Mouse (Mus musculus): ENCODE data around the gene Rras. TPM values are rescaled to one million over a fixed set of nuclear protein-coding genes. Genes with fewer than 3 reads are reported as not detected.
"Not testable (repeated sequence)": the region's sequence is repeated elsewhere in the genome, so short reads cannot be mapped to it uniquely, and the experiment has no call there.

The Rras gene
- total RNA-seq, 2 experiments from 2014 or later: 71.6 to 75.7 TPM

- peak; percentile 56 to 75 for DNase-seq
- intact Hi-C loops (cut with DNase I): loop anchor here (2.0 kb wide), 1 partner anchor 16 kb away; no protein-coding TSS in a partner anchor
Measured at GRCm38 (mm10) chr7:44998501-44998955, 19.2 kb upstream of the Rras start, which contains the start of gene Bcl2l12. Gene Bcl2l12 (minus strand): TSS chr7:44998712.

- intact Hi-C loops (cut with DNase I): loop anchor here (2.0 kb wide), 1 partner anchor 15 kb away; no protein-coding TSS in a partner anchor
- DNase-seq: peak in 1 of 2 experiments; percentile 33
Measured at GRCm38 (mm10) chr7:44999753-45000152, 18.0 kb upstream of the Rras start.

DNA sequence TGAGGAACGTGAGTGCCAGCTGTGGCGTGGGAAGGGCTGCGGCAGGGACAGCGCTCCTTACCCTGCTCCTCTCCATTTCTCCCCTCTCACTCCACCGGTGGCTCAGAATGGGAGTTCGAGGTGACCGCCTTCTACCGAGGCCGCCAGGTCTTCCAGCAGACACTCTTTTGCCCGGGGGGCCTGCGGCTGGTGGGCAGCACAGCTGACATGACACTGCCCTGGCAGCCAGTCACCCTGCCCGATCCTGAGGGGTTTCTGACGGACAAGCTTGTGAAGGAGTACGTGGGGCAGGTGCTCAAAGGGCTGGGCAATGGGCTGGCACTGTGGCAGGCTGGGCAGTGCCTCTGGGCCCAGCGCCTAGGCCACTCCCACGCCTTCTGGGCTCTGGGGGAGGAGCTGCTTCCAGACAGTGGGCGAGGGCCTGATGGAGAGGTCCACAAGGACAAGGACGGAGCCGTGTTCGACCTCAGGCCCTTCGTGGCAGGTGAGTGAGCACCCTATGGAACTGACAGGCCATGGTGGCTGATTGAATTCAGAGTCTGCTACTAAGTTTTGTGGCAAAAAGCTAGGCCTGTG is 17.1 kb upstream of the Rras start:
- intact Hi-C loops (cut with DNase I): no loop called here
- no peak for DNase-seq

GRCm38 (mm10) chr7:45002440-45002839 is 15.3 kb upstream of the Rras start:
- DNase-seq: no peak
- intact Hi-C loops (cut with DNase I): no loop called here

GRCm38 (mm10) chr7:45004546-45004945 is 13.2 kb upstream of the Rras start:
- no peak for DNase-seq
- intact Hi-C loops (cut with DNase I): no loop called here

DNA sequence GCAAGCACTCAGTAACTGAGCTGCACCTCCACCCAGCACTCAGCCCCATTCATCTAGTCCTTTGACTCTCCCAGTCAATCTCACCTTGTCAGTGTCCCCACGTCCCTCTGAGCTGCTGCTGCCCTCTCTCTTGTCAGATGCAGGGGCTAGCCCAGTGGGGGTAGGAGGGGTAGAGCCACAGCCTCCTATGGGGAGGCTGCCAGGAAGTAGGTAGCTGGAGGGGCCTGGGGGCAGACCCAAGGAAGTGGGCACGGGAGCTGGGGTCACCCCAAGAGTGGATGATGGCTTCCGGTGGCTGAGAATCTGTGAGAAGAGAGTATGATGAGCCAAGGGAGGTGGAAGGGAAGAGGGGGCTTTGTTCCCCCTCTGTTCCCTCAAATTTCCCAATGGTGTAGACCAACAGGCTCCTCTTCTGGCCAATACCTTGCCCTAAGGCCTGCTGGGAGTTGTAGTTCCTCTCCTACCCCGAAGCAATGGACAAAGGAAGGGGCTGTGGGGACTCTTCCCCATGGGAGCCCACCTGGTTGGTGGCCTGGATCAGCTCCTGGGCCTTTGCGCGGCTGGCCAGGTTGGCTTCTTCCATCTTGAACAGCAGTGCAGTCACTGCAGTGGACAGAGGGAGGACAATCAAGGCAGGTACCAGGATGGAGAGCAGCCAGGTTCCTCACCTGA is 12.3 kb upstream of the Rras start:
- intact Hi-C loops (cut with DNase I): no loop called here

DNA sequence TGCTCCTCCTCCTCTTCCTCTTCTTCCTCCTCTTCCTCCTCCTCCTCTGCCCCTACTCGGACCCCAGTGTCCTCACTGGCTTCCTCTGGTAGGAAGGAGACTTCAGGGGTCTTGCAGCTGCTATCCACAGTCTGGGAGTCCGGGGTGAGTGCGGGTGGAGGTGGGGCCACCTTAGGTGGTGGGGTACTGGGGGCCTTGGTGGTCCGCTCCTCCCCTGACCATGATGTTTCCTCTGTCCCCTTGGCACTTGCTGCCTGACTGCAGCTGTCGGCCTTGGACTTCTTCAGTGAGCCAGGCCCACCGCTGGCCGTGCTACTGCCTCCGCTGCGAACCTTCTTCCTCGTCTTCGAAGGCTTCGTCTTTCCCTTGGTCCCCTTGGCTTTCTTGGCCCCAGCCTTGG is 11.3 kb upstream of the Rras start:
- intact Hi-C loops (cut with DNase I): no loop called here
- no peak for DNase-seq

More for the DNA sequence above, 12.3 kb upstream of the Rras start:
- no peak for DNase-seq

DNA sequence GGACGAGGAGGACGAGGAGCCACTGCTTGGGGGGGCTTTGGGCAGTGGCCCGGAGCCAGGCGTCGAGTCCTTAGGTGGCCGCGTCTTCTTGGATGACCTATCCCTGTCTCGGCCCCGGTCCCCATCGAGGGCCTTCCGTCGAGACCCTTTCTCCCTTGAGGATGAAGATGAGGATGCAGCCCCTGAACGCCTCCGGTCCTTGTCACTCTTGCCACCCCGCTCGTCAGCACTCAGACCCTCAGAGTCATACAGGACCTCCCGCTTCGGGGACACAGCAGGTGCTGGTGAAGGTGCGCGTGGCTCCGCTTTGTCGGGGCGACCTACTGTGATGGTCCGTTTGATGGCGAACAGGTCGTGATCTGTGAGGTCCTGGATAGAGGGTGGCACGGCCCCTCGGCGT is 10.6 kb upstream of the Rras start:
- intact Hi-C loops (cut with DNase I): no loop called here
- no peak for DNase-seq

DNA sequence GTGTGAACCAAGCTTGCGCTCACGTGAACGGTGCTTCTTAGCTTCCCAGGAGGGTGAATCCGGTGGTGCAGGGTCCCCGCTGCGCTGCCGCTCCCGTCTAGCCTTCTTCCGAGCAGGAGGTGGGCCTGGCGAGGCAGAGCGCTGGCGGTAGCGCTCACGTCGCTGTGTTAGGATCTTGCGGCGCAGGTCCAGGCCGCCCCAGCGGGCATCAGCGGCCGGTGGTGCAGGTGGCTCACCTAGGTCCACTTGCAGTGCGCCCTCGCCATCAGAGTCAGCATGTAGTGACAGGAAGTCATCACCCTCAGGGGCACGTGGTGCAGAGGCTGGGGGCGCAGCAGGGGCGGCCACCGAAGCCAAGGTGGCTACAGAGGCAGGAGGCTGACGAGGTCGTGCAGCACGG is 9.9 kb upstream of the Rras start:
- no peak for DNase-seq
- intact Hi-C loops (cut with DNase I): no loop called here

- no peak for DNase-seq
- intact Hi-C loops (cut with DNase I): no loop called here
Measured at GRCm38 (mm10) chr7:45008411-45008810, 9.3 kb upstream of the Rras start.

DNA sequence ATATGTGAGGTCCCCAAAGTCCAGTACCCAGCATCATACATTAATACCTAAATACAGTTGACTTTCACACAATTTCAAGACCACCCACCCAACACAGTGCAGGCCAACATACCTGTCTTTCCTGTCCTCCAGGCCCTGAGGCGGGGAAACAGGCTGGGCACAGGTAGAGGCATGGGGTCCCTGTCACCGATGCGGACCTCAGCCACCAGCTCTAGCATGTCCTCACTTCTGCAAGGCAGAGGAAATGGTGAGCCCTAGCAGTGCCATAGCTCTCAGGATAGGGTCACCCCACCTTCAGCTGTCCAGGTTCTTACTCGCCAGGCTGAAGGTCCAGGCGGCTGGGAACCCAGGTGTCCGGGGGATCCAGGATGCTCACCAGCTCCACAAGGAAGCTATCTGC is 5.8 kb upstream of the Rras start:
- no peak for DNase-seq
- intact Hi-C loops (cut with DNase I): no loop called here

GRCm38 (mm10) chr7:45012824-45013223 is 4.9 kb upstream of the Rras start:
- DNase-seq: no peak
- intact Hi-C loops (cut with DNase I): no loop called here

- DNase-seq: no peak
- intact Hi-C loops (cut with DNase I): loop anchor here (2.0 kb wide), 1 partner anchor 15 kb away; the partner anchor contains the start of gene Bcl2l12
Measured at GRCm38 (mm10) chr7:45013366-45014095, 4.2 kb upstream of the Rras start.

GRCm38 (mm10) chr7:45014096-45014451 is 3.7 kb upstream of the Rras start:
- no peak for DNase-seq
- intact Hi-C loops (cut with DNase I): loop anchor here (2.0 kb wide), 1 partner anchor 15 kb away; the partner anchor contains the start of gene Bcl2l12

- intact Hi-C loops (cut with DNase I): loop anchor here (2.0 kb wide), 1 partner anchor 17 kb away; the partner anchor contains the start of gene Bcl2l12
- peak in 1 of 2 experiments; percentile 41 for DNase-seq
Measured at GRCm38 (mm10) chr7:45015344-45015956, 2.3 kb upstream of the Rras start.

GRCm38 (mm10) chr7:45015957-45016612 is 1.7 kb upstream of the Rras start, which contains the start of gene Scaf1:
Gene Scaf1 (minus strand): TSS chr7:45016363.
- peak; percentile 100 for DNase-seq
- intact Hi-C loops (cut with DNase I): loop anchor here (1.0 to 2.0 kb wide), 2 partner anchors 17 to 30 kb away; partner anchors contain the start of genes Bcl2l12 and Prmt1

DNA sequence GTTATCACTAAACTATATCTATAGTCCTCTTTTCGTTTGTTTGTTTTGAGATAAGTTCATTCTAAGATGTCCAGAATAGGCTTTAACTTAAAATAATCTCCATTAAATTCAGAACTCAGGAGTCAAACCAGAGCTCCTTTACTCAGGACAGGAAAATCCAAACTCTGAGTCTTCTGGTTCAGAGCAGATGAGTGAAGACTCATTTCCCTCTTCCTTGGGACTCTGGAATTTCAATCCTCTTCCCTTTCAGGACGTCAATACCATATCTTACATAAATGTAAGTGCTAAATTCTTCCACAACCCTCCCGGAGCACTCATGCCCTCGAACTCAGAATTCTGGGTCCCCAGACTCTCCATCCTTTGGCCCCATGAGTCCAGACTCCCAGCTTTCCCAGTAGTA is 1.0 kb upstream of the Rras start:
- intact Hi-C loops (cut with DNase I): loop anchor here (1.0 kb wide), 1 partner anchor 30 kb away; the partner anchor contains the start of gene Prmt1
- no peak for DNase-seq

DNA sequence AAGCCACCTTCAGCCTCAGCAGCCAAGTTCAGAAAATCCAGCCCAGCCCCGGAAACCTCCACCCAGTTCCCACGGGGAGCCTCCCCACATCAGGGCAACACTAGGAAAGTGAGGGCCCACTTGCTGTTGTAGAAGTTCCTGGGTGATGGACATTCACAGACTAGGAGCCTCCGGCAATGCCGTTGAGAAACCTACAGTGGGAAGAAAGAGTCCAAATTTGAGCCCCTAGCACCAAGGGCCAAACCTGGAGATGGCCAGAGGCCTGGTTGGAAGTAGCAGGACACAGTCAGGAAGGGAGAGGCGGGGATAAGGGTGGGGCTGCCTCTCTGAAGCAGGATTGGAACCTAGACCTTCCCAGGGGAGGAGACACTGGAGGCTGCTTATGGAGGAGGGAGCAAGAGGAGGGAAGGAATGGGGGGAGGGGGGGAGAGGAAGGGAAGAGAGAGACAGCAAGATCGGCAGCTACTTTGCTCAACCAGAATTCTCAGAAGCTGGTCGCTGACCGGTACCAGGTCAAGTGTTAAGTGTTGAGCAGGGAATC is 1.3 kb downstream of the Rras start:
- peak; percentile 81 to 87 for DNase-seq
- intact Hi-C loops (cut with DNase I): no loop called here

DNA sequence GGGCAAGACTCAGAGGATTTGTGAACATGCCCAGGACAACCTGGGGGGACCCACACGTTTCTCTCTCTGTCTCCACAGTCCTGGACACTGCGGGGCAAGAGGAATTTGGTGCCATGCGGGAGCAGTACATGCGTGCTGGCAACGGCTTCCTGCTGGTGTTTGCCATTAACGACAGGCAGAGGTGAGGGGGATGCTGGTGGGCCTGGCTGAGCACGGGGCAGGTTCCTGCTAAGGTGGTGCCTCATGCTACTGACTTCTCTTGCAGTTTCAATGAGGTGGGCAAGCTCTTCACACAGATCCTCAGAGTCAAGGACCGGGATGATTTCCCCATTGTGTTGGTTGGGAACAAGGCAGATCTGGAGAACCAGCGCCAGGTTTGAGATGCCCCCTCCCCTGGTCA is 2.5 kb downstream of the Rras start:
- intact Hi-C loops (cut with DNase I): loop anchor here (2.0 kb wide), 2 partner anchors 33 to 43 kb away; partner anchors contain the start of genes Nosip, Prr12 and Prrg2
- DNase-seq: no peak

GRCm38 (mm10) chr7:45023711-45024110 is 6.0 kb downstream of the Rras start:
- intact Hi-C loops (cut with DNase I); DNase-seq: not testable (repeated sequence)
